Mouse (Mus musculus) embryonic facial prominence, embryonic 15.5 days (tissue): Measurements from ENCODE around the gene Rps16. TPM values are rescaled to one million over a fixed set of nuclear protein-coding genes. Genes with fewer than 3 reads are reported as not detected.

Source experiments
- ATAC-seq: fragments of 200-750 bp; cut with Nextera tagmentation; 2 replicates; pipeline ENCODE4 v1.8.0; 2017; ENCODE audit warnings: low read depth, moderate TSS enrichment; ENCODE audit not compliant: insufficient number of reproducible peaks, low FRiP score, low TSS enrichment
- H3K27ac ChIP-seq: fragments of 300-500 bp; sonication (generic); replicated peaks from 2 replicates; pipeline ENCODE4 v1.5.1; 2015; ENCODE audit warnings: mild to moderate bottlenecking, inconsistent platforms
- H3K27me3 ChIP-seq: fragments of 300-500 bp; sonication (generic); 2 replicates; pipeline ENCODE4 v1.6.1; 2015; ENCODE audit warnings: inconsistent platforms
- H3K36me3 ChIP-seq: fragments of 300-500 bp; sonication (generic); 2 replicates; pipeline ENCODE4 v1.6.1; 2015; ENCODE audit warnings: mild to moderate bottlenecking, inconsistent platforms
- H3K4me1 ChIP-seq: fragments of 300-500 bp; sonication (generic); 2 replicates; pipeline ENCODE4 v1.6.1; 2015; ENCODE audit warnings: inconsistent platforms
- H3K4me2 ChIP-seq: fragments of 300-500 bp; sonication (generic); replicated peaks from 2 replicates; pipeline ENCODE4 v1.6.1; 2015; ENCODE audit warnings: mild to moderate bottlenecking, inconsistent platforms
- H3K4me3 ChIP-seq: fragments of 300-500 bp; sonication (generic); replicated peaks from 2 replicates; pipeline ENCODE4 v1.5.1; 2015; ENCODE audit warnings: mild to moderate bottlenecking, inconsistent platforms
- H3K9ac ChIP-seq: fragments of 300-500 bp; sonication (generic); 2 replicates; pipeline ENCODE4 v1.6.1; 2015; ENCODE audit warnings: inconsistent platforms
- H3K9me3 ChIP-seq: fragments of 300-500 bp; sonication (generic); replicated peaks from 2 replicates; pipeline ENCODE4 v1.6.1; 2016; ENCODE audit warnings: inconsistent platforms
- WGBS: fragments of 180-500 bp; shearing (Covaris S2); methylation state at CpG from one replicate; pipeline ENCODE4 v1.1.7; 2015; 5-methylcytosine and 5-hydroxymethylcytosine counted together
- polyA plus RNA-seq: library from polyadenylated mRNA; unstranded; fragments of >200 nt; fragmentation: Nextera tagmentation; extraction: Ambion mirVana; gene quantifications from 2 replicates; pipeline ENCODE4 v1.2.1, GENCODE M21; 2015

Rps16 gene
- polyA plus RNA-seq, 1 experiment from 2014 or later: 1,004 TPM

DNA sequence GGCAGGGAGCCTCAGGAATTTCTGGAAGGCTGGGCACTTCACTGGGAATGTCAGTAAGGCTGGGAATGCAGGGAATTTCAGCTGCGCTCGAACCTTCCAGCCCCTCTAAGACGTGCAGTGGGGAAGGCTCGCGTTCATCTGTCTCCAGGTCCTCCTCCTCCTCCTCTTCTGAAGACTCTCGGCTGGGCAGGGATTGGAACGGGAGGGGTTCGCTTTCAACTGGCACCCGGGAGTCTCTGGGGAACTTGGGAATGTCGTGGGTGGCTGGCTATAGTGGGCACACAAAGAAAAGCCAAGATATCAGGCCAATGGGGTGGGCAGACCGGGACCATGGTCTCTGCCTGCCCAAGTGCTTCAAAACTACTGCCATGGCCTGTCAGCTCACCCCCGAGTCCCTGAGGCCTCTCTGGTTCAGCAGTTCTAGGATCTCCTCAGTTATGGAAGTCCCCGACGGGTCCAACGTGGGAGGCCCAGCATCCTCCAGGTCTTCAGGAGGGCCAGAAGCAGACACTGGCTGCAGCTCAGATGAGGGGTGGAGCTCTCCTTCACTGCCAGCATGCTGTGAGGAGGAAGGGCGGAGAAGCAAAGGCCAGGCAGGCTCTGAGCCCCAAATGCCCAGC, 12.1 kb downstream of the Rps16 start:
- no peak overlapping the region for H3K27ac ChIP-seq
- H3K9me3 ChIP-seq: no peaks in the 10 kb centered on the region
- 90% methylated on average over 16 of the region's 16 CpGs for WGBS
- H3K4me3 ChIP-seq: no peak overlapping the region
- H3K36me3 ChIP-seq: peaks cover 86% of the 10 kb centered on the region
- peaks cover 26% of the 10 kb centered on the region for H3K4me1 ChIP-seq
- no peak overlapping the region for H3K4me2 ChIP-seq
- no peak for ATAC-seq
- H3K9ac ChIP-seq: no peak overlapping the region
- no peaks in the 10 kb centered on the region for H3K27me3 ChIP-seq

- H3K4me2 ChIP-seq: no peak overlapping the region
- peaks cover 72% of the 10 kb centered on the region for H3K36me3 ChIP-seq
- no peak overlapping the region for H3K9ac ChIP-seq
- no peaks in the 10 kb centered on the region for H3K27me3 ChIP-seq
- H3K4me3 ChIP-seq: no peak overlapping the region
- H3K4me1 ChIP-seq: peaks cover 28% of the 10 kb centered on the region
- no peak for ATAC-seq
- no peaks in the 10 kb centered on the region for H3K9me3 ChIP-seq
- WGBS: 92% methylated on average over 16 of the region's 16 CpGs
- no peak overlapping the region for H3K27ac ChIP-seq
Measured at GRCm38 (mm10) chr7:28367663-28368275, 17.3 kb downstream of the Rps16 start.

- no peaks in the 10 kb centered on the region for H3K9me3 ChIP-seq
- ATAC-seq: no peak
- no peak overlapping the region for H3K9ac ChIP-seq
- no peak overlapping the region for H3K27ac ChIP-seq
- no peaks in the 10 kb centered on the region for H3K27me3 ChIP-seq
- no peak overlapping the region for H3K4me2 ChIP-seq
- peaks cover 68% of the 10 kb centered on the region for H3K36me3 ChIP-seq
- WGBS: 92% methylated on average over 16 of the region's 16 CpGs
- peaks cover 28% of the 10 kb centered on the region for H3K4me1 ChIP-seq
- no peak overlapping the region for H3K4me3 ChIP-seq
Measured at GRCm38 (mm10) chr7:28368276-28368920, 17.9 kb downstream of the Rps16 start.

GRCm38 (mm10) chr7:28370051-28370450, 19.6 kb downstream of the Rps16 start:
- WGBS: 88% methylated on average over 14 of the region's 14 CpGs
- Histone ChIP-seq H3K9ac (0 out of 2 replicates have a peak overlapping the region, but pooled peaks have one; percentile 4), H3K4me3 (peak overlapping the region; percentile 83), H3K9me3 (no peaks in the 10 kb centered on the region), H3K27ac (no peak overlapping the region), H3K4me1 (peaks cover 43% of the 10 kb centered on the region), H3K36me3 (peaks cover 51% of the 10 kb centered on the region), H3K4me2 (peak overlapping the region; percentile 82), H3K27me3 (no peaks in the 10 kb centered on the region)
- ATAC-seq: no peak

DNA sequence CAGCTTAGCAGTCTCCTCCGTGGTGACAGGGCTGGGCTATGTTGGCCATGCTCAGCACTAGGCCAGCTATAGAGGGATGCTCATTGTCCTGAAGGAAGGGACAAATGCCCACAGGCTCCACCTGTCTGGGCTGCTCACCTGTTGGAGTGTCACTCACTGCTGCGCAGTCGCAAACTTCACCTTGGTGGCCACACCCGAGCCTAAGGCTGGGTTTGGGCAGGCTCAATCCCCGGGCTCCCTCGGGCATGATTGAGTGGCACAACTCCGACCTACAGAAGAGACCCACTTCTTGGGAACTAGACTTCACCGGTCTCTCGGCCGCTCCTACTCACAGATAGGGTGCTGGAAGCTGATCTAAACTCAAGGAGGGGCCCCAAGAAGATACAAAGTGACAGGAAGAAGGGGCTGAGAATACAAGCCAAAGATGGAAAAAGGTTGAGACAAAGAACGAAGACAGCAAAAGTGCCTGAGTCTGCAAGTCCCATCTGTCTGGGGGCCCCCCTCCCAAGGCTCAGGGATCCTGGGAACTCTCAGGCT, 20.6 kb downstream of the Rps16 start:
- peak overlapping the region; percentile 98 for H3K27ac ChIP-seq
- H3K4me1 ChIP-seq: peaks cover 48% of the 10 kb centered on the region

DNA sequence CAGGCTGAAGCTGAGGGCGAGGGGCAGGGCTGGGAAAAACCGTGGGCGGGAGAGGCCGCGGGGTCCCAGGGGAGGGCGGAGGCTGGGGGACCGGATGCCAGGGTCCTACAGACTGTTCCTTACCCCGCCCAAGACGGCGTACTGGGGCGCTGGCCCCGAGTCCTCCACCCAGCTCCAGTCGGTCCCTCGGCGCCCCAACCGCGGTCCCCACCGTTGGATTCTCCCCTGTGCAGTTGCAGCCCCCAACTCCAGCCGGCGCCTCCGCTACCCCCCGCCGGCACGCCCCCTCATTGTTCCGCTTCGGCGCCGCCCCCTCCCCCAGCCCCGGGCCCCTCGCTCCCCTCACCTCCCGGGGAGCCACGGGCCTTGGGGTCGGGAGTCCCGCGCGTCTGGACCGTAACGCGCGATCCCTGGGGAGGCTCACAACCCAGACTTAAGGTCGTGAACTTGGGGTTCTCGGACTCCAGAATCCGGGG, 21.1 kb downstream of the Rps16 start:
- no peaks in the 10 kb centered on the region for H3K9me3 ChIP-seq
- peaks cover 36% of the 10 kb centered on the region for H3K36me3 ChIP-seq
- ATAC-seq: no peak
- peak overlapping the region; percentile 83 for H3K4me3 ChIP-seq
- peaks cover 53% of the 10 kb centered on the region for H3K4me1 ChIP-seq
- H3K9ac ChIP-seq: peak overlapping the region; percentile 82
- H3K4me2 ChIP-seq: peak overlapping the region; percentile 82
- peak overlapping the region; percentile 98 for H3K27ac ChIP-seq
- no peaks in the 10 kb centered on the region for H3K27me3 ChIP-seq
- WGBS: under 1% methylated on average over 35 of the region's 43 CpGs

More for the DNA sequence above, 20.6 kb downstream of the Rps16 start:
- no peak for ATAC-seq
- WGBS: 2% methylated on average over 11 of the region's 11 CpGs
- H3K36me3 ChIP-seq: peaks cover 41% of the 10 kb centered on the region
- H3K9me3 ChIP-seq: no peaks in the 10 kb centered on the region
- no peaks in the 10 kb centered on the region for H3K27me3 ChIP-seq
- H3K4me2 ChIP-seq: peak overlapping the region; percentile 82
- H3K9ac ChIP-seq: peak overlapping the region; percentile 82
- peak overlapping the region; percentile 83 for H3K4me3 ChIP-seq

DNA sequence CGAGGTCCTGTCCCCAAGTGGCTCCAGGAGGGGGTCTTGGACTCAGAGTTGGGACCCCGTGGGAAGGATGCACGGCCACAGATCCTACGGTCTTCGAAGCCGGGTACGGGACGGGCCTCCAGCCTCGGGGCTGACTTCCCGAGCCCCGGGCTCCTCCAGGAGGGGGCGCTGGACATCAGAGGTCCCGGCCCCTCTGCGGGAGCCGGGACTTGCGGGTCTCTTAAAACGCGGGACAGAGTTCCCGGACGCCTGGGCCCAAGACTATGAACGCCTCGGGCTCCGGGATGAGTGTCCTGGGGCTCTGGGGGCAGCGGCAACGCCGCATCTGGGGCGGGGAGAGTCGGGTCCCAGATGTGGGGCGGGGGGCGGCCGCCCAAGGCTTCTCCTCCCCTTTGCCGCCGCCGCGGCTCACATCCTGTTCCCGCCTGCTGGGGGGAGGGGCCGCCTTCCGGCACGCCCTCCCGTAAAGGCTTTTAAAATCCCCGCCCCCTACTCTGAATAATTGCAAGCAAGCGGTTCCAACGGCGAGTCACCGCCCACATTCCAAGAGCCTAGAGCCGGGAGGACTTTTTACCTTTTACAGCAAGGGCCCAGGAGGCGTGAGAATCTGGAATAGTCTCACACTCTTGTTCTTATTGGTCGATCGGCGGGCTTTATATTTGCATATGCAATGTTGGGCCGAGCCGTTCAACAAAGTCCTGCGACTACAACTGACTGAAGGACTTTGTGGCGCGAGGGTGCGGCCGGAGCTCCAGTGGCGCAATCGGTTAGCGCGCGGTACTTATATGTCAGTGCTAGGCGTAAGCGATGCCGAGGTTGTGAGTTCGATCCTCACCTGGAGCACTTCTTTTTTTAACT, 22.0 kb downstream of the Rps16 start, which contains the start of gene Plekhg2:
Gene Plekhg2 (minus strand): TSS at position 349 of the 858 bp plus-strand sequence.
- Histone ChIP-seq H3K4me3 (peak within 1 kb of the TSS; percentile 83), H3K27ac (peak within 1 kb of the TSS; percentile 98), H3K4me1 (peaks cover 60% of the 10 kb centered on the region), H3K36me3 (peaks cover 31% of the 10 kb centered on the region), H3K27me3 (no peaks in the 10 kb centered on the region), H3K4me2 (peak within 1 kb of the TSS; percentile 82), H3K9me3 (no peaks in the 10 kb centered on the region), H3K9ac (peak within 1 kb of the TSS; percentile 82)
- peak; percentile 92 for ATAC-seq
- under 1% methylated on average over 66 of the region's 66 CpGs for WGBS

DNA sequence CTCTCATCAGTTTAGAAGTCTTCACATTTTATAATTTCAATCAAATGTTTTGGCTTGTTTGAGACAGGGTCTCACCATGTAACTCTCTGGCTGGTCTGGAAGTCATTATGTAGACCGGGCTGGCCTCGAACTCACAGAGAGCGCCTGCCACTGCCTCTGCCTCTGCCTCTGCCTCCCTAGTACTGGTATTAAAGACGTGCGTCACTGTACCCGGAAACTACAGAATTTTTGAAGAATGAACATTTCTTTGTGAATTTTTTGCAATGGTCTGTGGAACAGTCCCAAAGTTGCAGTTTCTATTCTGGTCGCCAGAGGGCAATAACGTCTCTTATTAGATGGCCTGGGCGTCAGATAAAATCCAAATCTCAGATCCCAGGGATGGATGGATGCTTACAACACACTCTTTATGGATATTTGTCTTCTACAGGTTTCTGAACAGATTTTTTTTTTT, 22.7 kb downstream of the Rps16 start:
- peaks cover 28% of the 10 kb centered on the region for H3K36me3 ChIP-seq
- H3K27me3 ChIP-seq: no peaks in the 10 kb centered on the region
- under 1% methylated on average over 9 of the region's 9 CpGs for WGBS
- H3K4me2 ChIP-seq: peak overlapping the region; percentile 49
- H3K4me3 ChIP-seq: peak overlapping the region; percentile 83
- H3K27ac ChIP-seq: peak overlapping the region; percentile 94
- no peak overlapping the region for H3K9ac ChIP-seq
- H3K9me3 ChIP-seq: no peaks in the 10 kb centered on the region
- H3K4me1 ChIP-seq: peaks cover 67% of the 10 kb centered on the region
- ATAC-seq: peak; percentile 26

GRCm38 (mm10) chr7:28373891-28374495, 23.5 kb downstream of the Rps16 start:
- H3K4me1 ChIP-seq: peaks cover 69% of the 10 kb centered on the region
- WGBS: 65% methylated on average over 7 of the region's 7 CpGs
- peaks cover 20% of the 10 kb centered on the region for H3K36me3 ChIP-seq
- H3K4me3 ChIP-seq: no peak overlapping the region
- no peak overlapping the region for H3K9ac ChIP-seq
- no peaks in the 10 kb centered on the region for H3K9me3 ChIP-seq
- no peaks in the 10 kb centered on the region for H3K27me3 ChIP-seq
- no peak for ATAC-seq
- peak overlapping the region; percentile 94 for H3K27ac ChIP-seq
- no peak overlapping the region for H3K4me2 ChIP-seq

- WGBS: 67% methylated on average over 10 of the region's 10 CpGs
- no peak for ATAC-seq
- peak overlapping the region; percentile 87; the same call in 1 of the 2 replicates for H3K4me2 ChIP-seq
- no peak overlapping the region for H3K4me3 ChIP-seq
- H3K27ac ChIP-seq: peak overlapping the region; percentile 98
- H3K36me3 ChIP-seq: peaks cover 13% of the 10 kb centered on the region; the same call in 1 of the 2 replicates
- H3K9me3 ChIP-seq: no peaks in the 10 kb centered on the region
- 0 out of 2 replicates have a peak overlapping the region, but pooled peaks have one; percentile 42 for H3K9ac ChIP-seq
- no peaks in the 10 kb centered on the region for H3K27me3 ChIP-seq
- peaks cover 69% of the 10 kb centered on the region for H3K4me1 ChIP-seq
Measured at GRCm38 (mm10) chr7:28374647-28375046, 24.2 kb downstream of the Rps16 start.
